Mouse (Mus musculus) kidney, postnatal 25 days (tissue): ENCODE measurements around the gene Rnf216.

Experiments used
- DNase-seq, 2 experiments: peaks; one replicate each; pipeline ENCODE4 v3.0.0; 2021; ENCODE audit warnings: mixed read lengths in 2 of 2

Rnf216 gene

DNA sequence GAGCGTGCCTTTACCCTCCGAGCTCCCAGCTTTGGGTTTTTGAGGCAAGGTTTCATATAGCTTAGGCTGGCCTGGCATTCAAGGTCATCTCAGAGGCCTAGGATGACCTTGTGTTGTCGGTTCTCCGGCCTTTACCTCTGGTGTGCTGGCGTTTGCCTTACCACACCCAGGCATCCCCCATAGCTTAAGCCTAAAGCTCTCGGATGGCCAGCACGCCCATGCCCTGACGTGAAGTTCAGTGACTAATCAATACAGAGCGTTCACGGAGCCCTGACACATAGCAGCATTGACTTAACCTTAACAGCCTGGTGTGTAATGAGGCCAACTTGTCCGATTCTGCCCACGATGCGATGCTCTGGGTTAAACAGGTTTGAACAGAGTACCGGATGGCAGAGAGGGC is 154.3 kb downstream of the Rnf216 start:
- no peak for DNase-seq

DNA sequence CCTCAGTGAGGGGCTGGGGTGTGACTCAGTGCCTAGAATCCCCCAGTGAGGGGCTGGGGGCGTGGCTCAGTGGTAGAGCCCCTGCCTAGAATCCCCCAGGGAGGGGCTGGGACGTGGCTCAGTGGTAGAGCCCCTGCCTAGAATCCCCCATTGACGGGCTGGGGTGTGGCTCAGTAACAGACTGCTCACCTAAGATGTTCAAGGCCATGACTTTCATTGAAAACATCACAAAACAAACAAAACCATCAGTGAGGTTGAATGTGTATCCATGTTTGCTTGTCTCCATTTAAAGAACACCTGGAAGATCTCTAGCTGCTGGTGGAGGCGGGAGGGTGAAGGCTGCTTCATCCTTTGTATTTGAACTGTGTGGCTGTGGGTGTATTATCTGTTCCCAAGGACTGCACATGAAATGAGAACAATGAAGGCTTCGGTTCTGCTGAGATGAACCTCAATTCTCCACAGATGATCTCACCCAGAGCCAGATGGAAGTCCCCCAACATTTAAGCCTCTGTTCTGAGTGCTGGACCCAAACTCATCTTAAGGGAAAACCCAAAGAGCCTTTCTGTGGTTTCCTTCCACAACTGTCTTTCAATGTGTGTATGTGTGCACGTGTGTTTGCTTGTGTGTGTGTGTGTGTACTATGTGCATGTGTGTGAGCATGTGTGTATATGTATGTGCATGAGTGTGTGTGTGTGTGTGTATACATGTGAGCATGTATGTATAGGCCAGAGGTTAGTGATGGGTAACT is 155.7 kb downstream of the Rnf216 start:
- DNase-seq, result no peak

DNA sequence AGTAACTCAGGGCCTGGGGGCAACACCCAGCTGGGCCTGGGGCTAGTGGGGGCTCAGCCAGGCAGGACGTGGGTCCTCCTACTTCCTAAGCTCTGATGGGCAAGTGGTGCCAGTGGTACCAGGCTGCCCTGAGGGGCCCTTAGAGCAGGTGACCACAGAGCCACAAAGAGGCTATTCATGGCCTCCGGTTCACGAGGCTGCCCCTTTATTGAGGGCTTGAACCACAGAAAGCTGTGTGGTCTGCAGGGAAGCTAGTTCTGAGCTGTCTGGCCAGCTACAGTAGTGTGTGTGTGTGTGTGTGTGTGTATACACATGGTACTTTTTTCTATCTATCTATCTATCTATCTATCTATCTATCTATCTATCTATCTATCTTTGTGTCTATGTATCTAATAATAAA is 159.2 kb downstream of the Rnf216 start:
- no peak for DNase-seq

DNA sequence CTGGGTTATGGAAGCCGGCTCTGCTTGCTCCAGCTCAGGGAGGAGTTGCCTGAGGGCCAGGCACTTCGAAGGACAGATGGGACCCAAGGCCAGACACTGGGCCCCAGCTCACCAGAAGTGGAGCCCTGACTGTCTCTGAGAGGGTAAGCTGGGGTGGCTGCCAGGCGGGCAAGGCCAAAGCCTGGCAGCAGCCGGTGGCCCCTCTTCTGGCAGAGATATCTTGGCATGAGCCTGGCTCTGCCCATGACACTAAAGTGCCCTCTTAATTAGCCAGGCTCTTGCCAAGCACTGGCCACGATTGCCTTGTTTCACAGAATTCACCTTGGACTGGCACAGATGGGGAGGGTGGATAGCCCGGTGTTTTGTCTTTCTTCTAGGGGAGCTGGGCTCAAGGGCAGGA is 162.4 kb downstream of the Rnf216 start:
- DNase-seq, result no peak

DNA sequence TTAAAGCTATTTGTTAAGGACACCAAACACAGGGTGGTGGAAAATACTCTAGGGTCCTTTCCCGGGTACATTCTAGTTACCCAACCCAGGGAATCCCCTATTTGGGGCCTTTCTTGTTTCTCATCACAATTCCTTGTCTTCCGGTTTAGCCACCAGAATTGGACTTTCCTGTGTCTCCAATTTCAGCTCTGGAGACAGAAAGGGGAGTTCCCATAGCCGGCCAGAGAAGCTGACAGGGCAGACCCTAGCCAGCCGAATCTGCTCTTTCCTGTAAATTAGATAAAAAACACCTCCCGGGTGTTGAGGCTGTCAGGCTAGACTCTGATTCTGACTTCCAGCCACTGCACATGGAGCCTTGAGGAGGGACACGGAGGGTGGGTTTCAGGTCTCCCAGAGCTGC is 163.2 kb downstream of the Rnf216 start:
- DNase-seq, result no peak

DNA sequence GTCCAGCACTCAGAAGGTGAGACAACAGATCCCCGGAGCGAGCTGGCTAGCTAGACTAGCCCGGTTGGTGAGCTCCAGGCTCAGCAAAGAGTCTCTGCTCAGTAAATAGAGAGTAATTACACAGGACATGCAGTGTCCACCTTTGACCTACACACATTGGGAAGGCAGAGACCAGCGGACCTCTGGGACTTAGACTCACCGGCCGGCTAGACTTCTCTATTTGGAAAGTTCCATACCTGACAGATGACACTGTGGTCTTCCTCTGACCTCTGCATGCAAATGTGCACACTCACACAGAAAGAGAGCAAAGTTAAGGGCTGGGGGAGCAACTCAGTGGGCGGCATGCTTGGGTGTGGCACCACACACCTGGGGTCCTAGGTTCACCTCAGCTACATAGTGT is 165.3 kb downstream of the Rnf216 start:
- DNase-seq, result no peak

DNA sequence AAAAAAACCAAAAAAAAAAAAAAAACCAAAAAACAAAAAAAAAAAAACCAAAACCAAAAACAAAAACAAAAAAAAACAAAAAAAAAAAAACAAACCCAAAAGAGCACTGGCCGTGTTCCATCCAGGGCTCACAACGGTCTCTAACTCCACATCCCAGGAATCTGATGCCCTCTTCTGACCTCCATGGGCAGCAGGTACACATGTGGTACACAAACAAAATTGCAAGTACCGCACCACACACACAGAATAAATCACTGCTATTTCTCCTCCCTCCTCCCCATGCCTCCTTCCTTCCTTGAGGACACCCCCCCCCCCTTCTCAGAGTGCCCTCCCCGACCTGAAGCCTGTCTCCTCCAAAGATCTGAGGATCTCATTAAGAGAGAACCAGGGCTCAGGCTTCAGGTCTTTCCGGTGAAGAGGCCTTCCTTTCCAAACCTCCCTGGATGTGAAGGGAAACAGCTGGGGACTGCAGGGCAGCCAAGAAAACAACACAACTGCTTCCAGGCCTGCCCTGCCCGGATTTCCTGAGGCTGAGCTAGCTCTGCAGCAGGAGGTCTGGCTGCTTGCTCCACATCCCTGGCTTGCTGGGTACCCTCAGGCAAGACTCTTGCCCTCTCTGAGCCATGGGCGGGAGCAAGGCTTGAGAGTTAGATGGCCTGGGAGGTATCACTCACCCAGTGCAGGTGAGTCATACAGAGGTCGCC is 167.7 kb downstream of the Rnf216 start:
- peak; percentile 69 to 86 for DNase-seq
